Mouse (Mus musculus) lung, postnatal 0 days (tissue): ENCODE measurements around the gene Trim44.

ENCODE experiments used
- CTCF ChIP-seq: IDR thresholded peaks from 2 replicates; pipeline ENCODE4 v1.5.1; 2016; ENCODE audit warnings: antibody characterized with exemption, mild to moderate bottlenecking
- EP300 ChIP-seq: IDR thresholded peaks from 2 replicates; pipeline ENCODE4 v1.6.1; 2016; ENCODE audit warnings: antibody characterized with exemption, mild to moderate bottlenecking, control low read depth

- no peak for TF ChIP-seq CTCF
- no peak for TF ChIP-seq EP300
Measured at GRCm38 (mm10) chr2:102303274-102303673, 104.4 kb downstream of the Trim44 start.
